Mouse (Mus musculus) kidney, postnatal 0 days (tissue): ENCODE results near the gene Csf3r. TPM values are rescaled to one million over a fixed set of nuclear protein-coding genes. Genes with fewer than 3 reads are reported as not detected.

Experiments
- ATAC-seq: fragments of 200-750 bp; cut with Nextera tagmentation; replicated peaks from 2 replicates; pipeline ENCODE4 v1.8.0; 2017; ENCODE audit warnings: low read depth, moderate number of reproducible peaks, moderate TSS enrichment, moderate library complexity; ENCODE audit not compliant: low FRiP score
- DNase-seq: peaks from one replicate; pipeline ENCODE4 v3.0.0-alpha.2; 2016; ENCODE audit warnings: low spot score
- H3K27ac ChIP-seq: fragments of 300-500 bp; sonication (generic); 2 replicates; pipeline ENCODE4 v1.5.1; 2014; ENCODE audit warnings: mild to moderate bottlenecking
- H3K27me3 ChIP-seq: fragments of 300-500 bp; sonication (generic); 2 replicates; pipeline ENCODE4 v1.6.1; 2014; ENCODE audit warnings: low read length, mixed read lengths; ENCODE audit not compliant: insufficient read depth
- H3K36me3 ChIP-seq: fragments of 300-500 bp; sonication (generic); 2 replicates; pipeline ENCODE4 v1.6.1; 2014; ENCODE audit warnings: low read length, mixed read lengths; ENCODE audit not compliant: insufficient read depth
- H3K4me1 ChIP-seq: fragments of 300-500 bp; sonication (generic); replicated peaks from 2 replicates; pipeline ENCODE4 v1.6.1; 2014; ENCODE audit warnings: antibody characterized with exemption, low read length, mixed read lengths; ENCODE audit not compliant: insufficient read depth
- H3K4me2 ChIP-seq: fragments of 300-500 bp; sonication (generic); 2 replicates; pipeline ENCODE4 v1.6.1; 2014; ENCODE audit warnings: mild to moderate bottlenecking, low read length, moderate library complexity, mixed read lengths
- H3K4me3 ChIP-seq: fragments of 300-500 bp; sonication (generic); replicated peaks from 2 replicates; pipeline ENCODE4 v1.5.1; 2014; ENCODE audit warnings: low read depth, low read length
- H3K9ac ChIP-seq: fragments of 300-500 bp; sonication (generic); 2 replicates; pipeline ENCODE4 v1.6.1; 2014; ENCODE audit warnings: low read depth, low read length
- H3K9me3 ChIP-seq: fragments of 300-500 bp; sonication (generic); replicated peaks from 2 replicates; pipeline ENCODE4 v1.6.1; 2016; ENCODE audit warnings: low read length, inconsistent platforms, mixed read lengths
- CTCF ChIP-seq: IDR thresholded peaks from 2 replicates; pipeline ENCODE4 v1.5.1; 2016; ENCODE audit warnings: antibody characterized with exemption, low read depth, mild to moderate bottlenecking, moderate library complexity
- WGBS: fragments of 180-500 bp; shearing (Covaris S2); extraction: QIAGEN DNeasy Blood & Tissue Kit; methylation state at CpG from one replicate; pipeline ENCODE4 v1.1.7; 2014; 5-methylcytosine and 5-hydroxymethylcytosine counted together
- polyA plus RNA-seq: library from polyadenylated mRNA; unstranded; fragments of >200 nt; fragmentation: Nextera tagmentation; extraction: Ambion mirVana; gene quantifications from 2 replicates; pipeline ENCODE4 v1.2.1, GENCODE M21; 2015

Gene Csf3r
- polyA plus RNA-seq, 1 experiment from 2014 or later: 0.82 TPM

GRCm38 (mm10) chr4:126062856-126063255 lies 38.5 kb downstream of the Csf3r start:
- H3K36me3 ChIP-seq: no peaks in the 10 kb centered on the region
- 0 out of 2 replicates have a peak, but pooled peaks cover 3% of the 10 kb centered on the region for H3K4me1 ChIP-seq
- no peak for TF ChIP-seq CTCF
- 62% methylated on average over 1 of the region's 1 CpGs for WGBS
- H3K4me3 ChIP-seq: no peak overlapping the region
- no peak for ATAC-seq
- no peaks in the 10 kb centered on the region for H3K27me3 ChIP-seq
- H3K9ac ChIP-seq: no peak overlapping the region
- no peak overlapping the region for H3K4me2 ChIP-seq
- no peak overlapping the region for H3K27ac ChIP-seq
- H3K9me3 ChIP-seq: no peaks in the 10 kb centered on the region
- DNase-seq: no peak

DNA sequence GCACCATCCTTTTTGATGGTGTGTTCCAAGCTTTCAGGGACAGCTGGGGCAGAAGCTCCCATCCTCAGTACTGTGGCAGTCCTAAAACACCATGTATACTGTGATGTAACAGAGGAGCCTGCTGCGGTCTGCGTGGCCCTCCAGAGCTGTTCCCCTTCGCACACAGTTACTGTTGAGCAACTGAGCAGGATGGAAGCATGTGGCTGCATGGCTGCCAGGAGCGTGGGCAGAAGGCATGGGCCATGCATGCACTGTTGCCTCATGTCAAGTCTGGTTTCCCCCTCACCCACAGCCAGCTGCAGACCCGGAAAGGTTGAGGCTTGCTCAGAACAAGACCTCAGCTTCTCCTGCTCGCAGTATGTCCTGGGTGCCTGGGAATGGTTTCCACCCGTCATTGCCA lies 40.9 kb downstream of the Csf3r start:
- H3K27me3 ChIP-seq: no peaks in the 10 kb centered on the region
- no peaks in the 10 kb centered on the region for H3K36me3 ChIP-seq
- DNase-seq: no peak
- no peak overlapping the region for H3K4me3 ChIP-seq
- TF ChIP-seq CTCF: no peak
- ATAC-seq: no peak
- H3K27ac ChIP-seq: no peak overlapping the region
- H3K9ac ChIP-seq: no peak overlapping the region
- no peaks in the 10 kb centered on the region for H3K4me1 ChIP-seq
- H3K9me3 ChIP-seq: no peaks in the 10 kb centered on the region
- no peak overlapping the region for H3K4me2 ChIP-seq
- WGBS: 82% methylated on average over 7 of the region's 7 CpGs

- H3K36me3 ChIP-seq: no peaks in the 10 kb centered on the region
- H3K27me3 ChIP-seq: no peaks in the 10 kb centered on the region
- H3K9me3 ChIP-seq: no peaks in the 10 kb centered on the region
- no peak overlapping the region for H3K9ac ChIP-seq
- DNase-seq (no peak), ATAC-seq (no peak)
- 51% methylated on average over 15 of the region's 15 CpGs for WGBS
- no peak for TF ChIP-seq CTCF
- no peak overlapping the region for H3K4me2 ChIP-seq
- no peaks in the 10 kb centered on the region for H3K4me1 ChIP-seq
- no peak overlapping the region for H3K27ac ChIP-seq
- H3K4me3 ChIP-seq: no peak overlapping the region
These were observed 43.2 kb downstream of the Csf3r start for GRCm38 (mm10) chr4:126067401-126068077.

- Histone ChIP-seq H3K4me2 (no peak overlapping the region), H3K36me3 (no peaks in the 10 kb centered on the region), H3K9me3 (no peaks in the 10 kb centered on the region), H3K27me3 (no peaks in the 10 kb centered on the region), H3K27ac (no peak overlapping the region), H3K9ac (no peak overlapping the region), H3K4me3 (no peak overlapping the region), H3K4me1 (no peaks in the 10 kb centered on the region)
- DNase-seq (no peak), ATAC-seq (no peak)
- WGBS: 86% methylated on average over 6 of the region's 6 CpGs
- TF ChIP-seq CTCF: no peak
These were observed 44.5 kb downstream of the Csf3r start for GRCm38 (mm10) chr4:126068842-126069241.

DNA sequence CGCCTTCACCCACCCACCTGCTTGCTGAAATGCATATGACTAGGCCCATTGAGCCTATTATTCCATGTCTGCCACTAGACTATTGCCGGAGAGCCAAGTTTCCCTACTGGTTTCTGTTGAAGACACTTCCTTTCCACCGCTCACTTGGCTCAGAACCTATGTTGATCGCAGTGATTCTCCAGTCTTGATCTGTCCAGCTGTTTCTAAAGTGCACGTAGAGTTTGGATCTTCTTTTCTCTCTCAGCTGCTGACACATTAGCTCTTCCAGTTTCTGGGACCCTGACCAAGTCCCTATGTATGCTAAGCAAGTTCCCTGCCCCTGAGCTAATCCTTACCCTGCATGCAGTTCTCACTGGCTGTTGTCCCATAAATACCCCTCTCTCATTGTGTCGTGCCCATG lies 53.5 kb downstream of the Csf3r start:
- H3K36me3 ChIP-seq: no peaks in the 10 kb centered on the region
- H3K27me3 ChIP-seq: no peaks in the 10 kb centered on the region
- H3K4me2 ChIP-seq: no peak overlapping the region
- 79% methylated on average over 6 of the region's 6 CpGs for WGBS
- no peak overlapping the region for H3K4me3 ChIP-seq
- no peak for ATAC-seq
- no peak overlapping the region for H3K9ac ChIP-seq
- H3K9me3 ChIP-seq: no peaks in the 10 kb centered on the region
- no peak for DNase-seq
- no peak for TF ChIP-seq CTCF
- no peak overlapping the region for H3K27ac ChIP-seq
- no peaks in the 10 kb centered on the region for H3K4me1 ChIP-seq

DNA sequence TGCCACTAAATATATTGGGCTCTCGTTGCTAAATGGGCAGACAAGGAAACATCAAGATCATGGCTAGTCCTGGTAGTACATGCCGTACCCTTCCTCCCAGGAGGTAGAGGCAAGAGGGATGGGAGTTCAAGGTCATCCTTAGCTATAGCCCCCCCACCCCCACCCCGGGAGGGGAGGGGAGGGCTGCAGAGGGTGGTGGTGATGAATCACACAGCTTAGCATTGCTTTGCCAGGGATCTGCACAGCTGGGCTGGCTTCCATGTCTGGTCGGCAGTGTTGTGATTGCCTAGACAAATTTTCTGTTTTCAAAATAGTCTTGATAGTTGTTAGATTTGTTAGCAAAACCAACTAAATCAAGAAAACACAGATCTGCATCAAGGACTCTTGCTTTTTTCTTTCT lies 54.9 kb downstream of the Csf3r start:
- TF ChIP-seq CTCF: no peak
- no peaks in the 10 kb centered on the region for H3K36me3 ChIP-seq
- H3K27me3 ChIP-seq: no peaks in the 10 kb centered on the region
- 69% methylated on average over 4 of the region's 4 CpGs for WGBS
- no peak overlapping the region for H3K9ac ChIP-seq
- no peaks in the 10 kb centered on the region for H3K4me1 ChIP-seq
- H3K4me2 ChIP-seq: no peak overlapping the region
- H3K4me3 ChIP-seq: no peak overlapping the region
- H3K9me3 ChIP-seq: no peaks in the 10 kb centered on the region
- DNase-seq (no peak), ATAC-seq (no peak)
- no peak overlapping the region for H3K27ac ChIP-seq

- Histone ChIP-seq H3K36me3 (no peaks in the 10 kb centered on the region), H3K27ac (no peak overlapping the region), H3K4me1 (no peaks in the 10 kb centered on the region), H3K27me3 (no peaks in the 10 kb centered on the region), H3K9ac (no peak overlapping the region), H3K4me3 (no peak overlapping the region), H3K9me3 (no peaks in the 10 kb centered on the region), H3K4me2 (no peak overlapping the region)
- DNase-seq (no peak), ATAC-seq (no peak)
- 88% methylated on average over 1 of the region's 1 CpGs for WGBS
- no peak for TF ChIP-seq CTCF
These were observed 57.3 kb downstream of the Csf3r start for GRCm38 (mm10) chr4:126081601-126082000.
